Mouse (Mus musculus): ENCODE measurements around the gene Letmd1. TPM values are rescaled to one million over a fixed set of nuclear protein-coding genes. Genes with fewer than 3 reads are reported as not detected.
"Not testable (repeated sequence)": the region's sequence is repeated elsewhere in the genome, so short reads cannot be mapped to it uniquely, and the experiment has no call there.

The Letmd1 gene
- total RNA-seq, 2 experiments from 2014 or later, result 298 to 353 TPM

DNA sequence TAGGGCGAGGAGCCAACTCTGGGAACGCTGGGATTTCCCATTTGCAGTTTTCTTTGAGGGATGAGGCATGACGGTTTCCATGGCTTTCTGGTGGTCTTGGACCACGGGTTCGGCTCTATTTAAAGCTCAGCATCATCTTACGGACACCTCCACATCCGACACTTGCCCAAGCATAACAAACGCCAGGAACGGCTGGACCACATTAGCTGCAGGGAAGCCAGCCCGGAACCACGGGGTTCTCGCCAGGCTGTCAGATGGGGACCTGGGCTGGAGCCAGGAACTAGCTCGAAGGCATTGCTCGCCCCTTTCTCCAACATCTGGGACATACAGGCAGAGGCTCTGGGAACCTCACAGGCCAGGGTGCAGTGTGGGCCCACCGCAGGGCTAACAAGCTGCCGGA lies 17.6 kb upstream of the Letmd1 start:
- DNase-seq, result peak; percentile 44

DNA sequence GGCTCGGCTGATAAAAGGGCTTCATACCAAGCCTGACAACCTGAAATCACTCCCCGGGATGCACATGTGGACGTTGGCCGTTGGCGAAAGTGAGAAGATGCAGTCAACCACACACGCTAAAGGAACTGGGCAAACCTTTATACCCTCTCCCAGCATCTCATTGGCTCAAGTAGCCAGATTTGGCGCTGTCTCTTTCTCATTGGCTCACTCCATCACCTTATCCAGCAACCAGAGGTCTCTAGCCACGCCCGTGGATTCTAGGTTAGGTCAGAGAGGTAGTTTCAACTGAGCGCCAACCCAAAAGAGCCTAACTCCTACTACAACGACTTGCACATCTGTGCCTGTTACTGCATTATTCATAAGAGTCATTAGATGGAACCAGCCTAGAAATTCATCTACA lies 16.3 kb upstream of the Letmd1 start:
- no peak for DNase-seq

DNA sequence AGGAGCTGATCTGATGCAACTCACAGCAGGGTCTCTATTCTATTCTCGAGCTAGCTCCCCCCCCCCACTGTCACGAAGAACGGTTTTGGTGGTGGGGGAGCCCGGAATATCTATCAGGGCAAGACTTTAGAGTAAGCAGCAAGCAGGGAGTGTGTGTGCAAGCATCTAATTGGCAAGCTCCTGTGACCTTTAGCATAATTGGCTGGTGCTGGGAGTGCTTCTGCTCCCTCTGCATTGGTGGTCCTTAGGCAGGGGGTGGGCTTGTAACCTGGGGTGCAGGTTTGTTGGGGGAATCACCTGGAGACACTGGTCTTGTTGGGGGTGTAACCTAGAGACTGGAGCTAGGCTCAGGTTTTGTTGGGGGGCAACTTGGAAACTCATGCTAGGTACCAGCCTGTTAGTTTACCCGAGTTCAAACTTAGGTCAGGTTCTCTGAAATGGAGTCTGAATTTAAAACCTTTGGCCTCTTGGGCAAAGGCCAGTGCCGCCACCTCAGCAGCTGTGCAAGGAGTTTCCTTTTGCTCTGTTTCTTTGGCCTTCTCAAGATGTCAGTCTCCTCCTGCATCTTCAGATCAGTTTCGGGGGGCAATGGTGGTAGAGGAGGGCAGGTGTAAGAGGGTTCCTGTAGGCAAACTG lies 12.3 kb upstream of the Letmd1 start:
- DNase-seq, result no peak

DNA sequence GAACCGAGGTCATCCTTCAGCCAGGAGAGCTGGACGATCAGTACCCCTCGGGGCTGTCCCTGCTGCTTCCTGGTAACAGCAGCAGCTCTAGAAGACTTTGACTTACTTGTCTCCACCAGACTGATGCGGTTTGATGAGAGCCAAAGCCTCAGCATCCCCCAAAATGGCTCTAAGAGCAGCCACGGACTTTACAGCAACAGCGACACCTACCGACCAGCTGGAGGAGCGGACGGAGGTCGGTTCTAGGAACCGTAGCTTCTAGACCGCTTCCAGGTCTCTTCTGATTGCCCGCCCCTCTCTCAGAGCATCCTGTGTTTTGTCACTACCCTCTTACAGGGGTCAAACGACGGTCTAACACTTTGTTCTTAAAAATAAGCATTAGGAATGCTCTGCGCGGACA lies 11.5 kb upstream of the Letmd1 start:
- DNase-seq, result peak; percentile 83

DNA sequence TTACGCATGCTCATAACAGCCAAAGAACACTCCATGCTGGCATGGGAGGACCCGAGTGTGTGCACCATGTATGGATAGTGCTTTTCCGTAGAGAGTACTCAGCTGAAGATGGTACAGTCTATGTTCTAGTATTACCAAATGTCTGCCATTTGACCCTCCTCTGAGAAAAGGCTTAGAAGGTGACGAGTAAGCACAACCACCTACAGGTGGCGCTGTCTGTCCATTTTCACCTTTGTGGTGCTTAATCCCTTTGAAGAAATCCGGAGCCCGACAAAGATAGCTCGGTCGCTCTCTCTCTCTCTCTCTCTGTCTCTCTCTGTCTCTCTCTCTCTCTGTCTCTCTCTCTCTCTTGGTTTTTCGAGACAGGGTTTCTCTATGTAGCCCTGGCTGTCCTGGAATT lies 10.8 kb upstream of the Letmd1 start:
- DNase-seq, result peak; percentile 77

DNA sequence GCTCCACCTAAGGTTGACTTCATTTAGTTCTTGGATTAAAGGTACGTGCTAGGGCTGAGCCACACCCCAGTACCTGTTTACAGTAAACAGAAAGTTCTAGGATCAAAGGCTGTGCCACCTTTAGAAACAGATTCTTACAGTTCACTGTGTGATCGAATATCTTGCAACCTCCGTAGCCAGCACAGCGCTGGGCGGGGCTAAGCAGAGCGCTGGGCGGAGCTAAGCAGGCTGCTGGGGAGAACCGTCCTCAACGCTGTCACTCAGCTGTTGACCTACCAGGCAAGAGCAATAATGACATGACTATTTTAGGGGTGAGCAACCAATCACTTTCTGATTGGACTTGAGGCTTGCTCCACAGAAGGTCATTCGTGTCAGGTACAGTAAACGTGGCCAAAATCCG lies 7.9 kb upstream of the Letmd1 start:
- DNase-seq, result peak; percentile 63

DNA sequence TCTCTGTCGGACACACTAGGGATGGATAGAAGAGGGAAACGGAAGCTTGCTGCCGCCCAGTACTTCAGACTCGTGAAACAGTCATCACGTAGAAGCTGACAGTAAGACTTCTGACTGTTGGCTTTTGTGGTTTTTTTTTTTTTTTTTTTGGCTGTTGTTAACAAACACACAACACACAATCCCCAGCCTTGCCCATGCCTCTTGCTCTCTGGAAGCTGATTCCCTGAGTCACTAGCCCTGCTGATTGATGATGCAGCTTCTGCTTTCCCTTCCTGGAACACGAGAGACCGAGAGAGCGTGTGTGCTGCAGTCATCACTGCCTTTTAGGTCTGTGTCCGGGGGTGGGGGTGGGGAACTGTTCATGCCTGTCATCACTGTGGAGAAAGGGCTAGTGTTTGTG lies 7.2 kb upstream of the Letmd1 start:
- no peak for DNase-seq

DNA sequence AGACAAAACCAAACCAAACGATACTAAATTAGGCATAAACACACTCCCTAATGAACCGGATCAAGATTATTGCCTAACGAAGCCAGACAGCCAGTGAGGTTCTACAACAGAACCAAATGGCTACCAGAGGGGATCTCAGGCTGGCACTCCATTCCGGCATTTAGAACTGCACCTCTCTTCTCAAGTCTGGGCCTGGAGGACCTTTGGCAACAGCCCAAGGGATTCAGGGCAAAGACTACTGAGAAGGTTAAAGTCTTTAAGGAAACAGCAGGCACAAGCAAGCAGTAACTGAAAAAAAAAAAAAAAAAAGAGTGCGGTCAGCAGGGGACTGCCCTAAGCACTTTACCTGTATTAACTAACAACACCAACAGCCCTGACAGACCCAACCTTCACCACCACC lies 6.7 kb upstream of the Letmd1 start:
- DNase-seq, result no peak

DNA sequence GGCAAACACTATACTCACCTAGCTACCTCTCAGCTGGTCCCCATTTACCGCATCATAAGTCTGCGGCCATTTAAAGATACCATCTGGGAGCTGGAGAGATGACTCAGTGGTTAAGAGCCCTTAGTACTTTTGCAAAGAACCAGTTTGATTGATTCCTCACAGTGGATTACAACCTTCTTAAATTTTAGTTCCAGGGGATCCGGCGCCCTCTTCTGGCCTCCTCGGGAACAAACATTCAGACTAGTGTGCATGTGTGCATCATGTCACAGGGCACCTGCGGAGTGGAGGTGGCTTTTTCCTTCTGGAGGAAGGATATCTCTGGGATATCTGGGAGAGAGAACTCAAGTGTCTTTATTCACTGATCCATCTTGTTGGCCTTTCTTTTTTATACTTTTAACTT lies 5.1 kb upstream of the Letmd1 start:
- DNase-seq, result peak; percentile 81

DNA sequence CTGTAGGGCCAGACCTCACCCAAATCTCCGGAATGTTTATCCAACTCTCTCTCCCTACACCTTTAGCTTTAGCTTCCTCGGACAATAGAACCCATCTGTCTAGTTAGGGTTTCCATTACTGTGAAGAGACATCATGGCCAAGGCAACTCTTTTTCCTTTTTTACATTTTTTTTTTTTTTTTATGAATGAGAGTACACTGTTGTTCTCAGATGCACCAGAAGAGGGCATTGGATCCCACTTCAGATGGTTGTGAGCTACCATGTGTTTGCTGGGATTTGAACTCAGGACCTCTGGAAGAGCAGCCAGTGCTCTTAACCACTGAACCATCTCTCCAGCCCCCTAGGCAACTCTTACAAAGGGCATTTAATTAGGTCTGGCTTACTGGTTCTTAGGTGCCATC lies 3.4 kb upstream of the Letmd1 start:
- no peak for DNase-seq

DNA sequence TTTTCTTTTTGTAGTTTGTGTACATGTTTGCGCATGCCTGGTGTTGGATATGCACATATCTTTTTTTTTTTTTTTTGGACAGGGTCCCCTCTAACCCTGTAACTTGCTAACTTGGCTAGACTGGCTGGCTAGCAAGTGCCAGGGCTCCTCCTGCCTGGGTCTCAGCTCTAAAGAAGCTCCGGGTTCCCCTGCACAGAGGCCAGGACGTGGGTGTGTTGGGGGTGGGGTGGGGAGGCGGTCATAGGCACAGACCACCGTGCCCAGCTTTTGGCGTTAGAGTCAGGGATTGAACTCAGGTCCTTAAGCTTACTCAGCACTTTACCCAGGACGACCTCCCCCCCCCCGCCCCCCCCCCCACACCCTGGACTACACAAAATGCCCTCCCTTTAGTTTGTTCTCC lies 1.1 kb upstream of the Letmd1 start:
- DNase-seq, result no peak

DNA sequence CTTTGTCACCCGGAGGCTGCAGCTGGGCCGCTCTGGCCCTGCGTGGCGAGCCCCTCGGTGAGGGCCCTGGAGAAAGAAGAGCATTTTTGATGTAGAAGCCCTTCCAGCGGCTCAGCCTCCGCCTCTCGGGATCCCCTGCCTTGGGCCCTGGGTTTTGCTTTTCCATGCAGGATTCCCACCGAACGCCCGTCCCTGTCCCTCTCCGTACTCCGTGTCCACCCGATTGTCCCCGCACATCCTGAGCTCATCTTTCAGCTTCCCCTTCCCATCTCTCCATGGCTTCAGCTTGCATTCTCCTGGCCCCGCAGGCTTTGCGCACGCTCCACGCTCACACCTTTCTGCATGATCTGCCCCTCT lies 344 bp downstream of the Letmd1 start:
- DNase-seq, result no peak

DNA sequence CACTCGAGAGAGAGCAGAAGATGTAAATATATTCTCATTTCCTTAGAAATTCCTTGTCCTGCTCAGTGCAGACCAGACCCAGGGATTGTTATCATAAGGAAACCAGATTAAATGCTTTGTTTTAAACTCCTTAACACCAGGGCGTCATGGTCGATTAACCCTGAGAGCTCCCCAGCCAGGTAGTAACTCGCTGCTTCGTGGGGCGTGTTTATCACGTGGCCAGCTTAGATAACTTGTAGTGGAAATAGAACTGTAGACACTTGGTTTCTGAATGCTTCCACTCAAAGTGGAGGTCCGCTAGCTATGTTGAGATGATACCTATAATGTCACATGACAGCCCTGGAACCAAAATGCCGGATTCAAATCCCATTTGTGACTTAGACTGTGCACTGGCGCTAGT lies 1.2 kb downstream of the Letmd1 start:
- DNase-seq, result no peak

DNA sequence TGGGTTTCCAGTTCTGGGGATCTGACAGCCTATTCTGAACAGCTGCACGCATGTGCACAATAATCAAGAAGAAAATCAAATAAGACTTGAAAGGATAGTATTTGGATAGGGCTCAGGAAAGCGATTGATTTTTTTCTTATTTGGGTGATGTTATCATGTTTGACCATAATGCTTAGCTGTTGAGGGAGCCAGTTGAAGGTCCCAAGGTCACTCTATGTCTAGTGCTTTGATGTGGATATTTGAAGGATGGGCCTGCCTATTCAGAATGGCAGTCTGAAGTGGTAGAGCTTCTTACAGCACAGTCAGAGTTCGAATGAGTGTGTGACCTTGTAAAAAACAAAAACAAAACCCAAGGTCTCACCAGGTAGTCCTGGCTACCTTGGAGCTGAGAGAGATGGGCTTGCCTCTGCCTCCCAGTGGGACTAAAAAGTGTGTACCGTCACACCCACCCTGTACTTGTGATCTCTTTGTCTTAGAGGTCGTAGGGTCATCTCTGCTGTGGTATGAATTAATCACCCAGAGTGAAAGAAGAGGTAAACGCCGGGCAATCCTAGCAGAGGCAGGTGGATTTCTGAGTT lies 5.2 kb downstream of the Letmd1 start:
- DNase-seq, result no peak

DNA sequence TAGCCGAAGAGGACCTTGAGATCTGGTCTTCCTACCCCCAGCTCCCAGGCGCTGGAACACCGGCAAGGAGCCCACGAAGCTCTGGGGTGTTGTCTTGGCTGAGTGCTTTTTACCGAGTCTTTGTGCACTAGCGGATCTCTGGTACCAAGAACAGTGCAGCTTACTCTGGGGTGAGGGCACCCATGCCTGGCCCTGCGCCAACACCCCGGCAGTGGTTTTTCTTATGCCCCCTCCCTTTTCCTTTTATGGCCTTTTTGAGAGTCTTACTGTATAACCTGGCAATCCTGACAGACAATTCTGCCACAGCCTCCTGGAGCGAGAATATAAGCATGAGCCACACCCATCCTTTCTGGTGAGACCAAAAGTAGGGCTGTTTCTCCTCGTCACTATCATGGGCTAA lies 9.5 kb downstream of the Letmd1 start:
- DNase-seq, result no peak

DNA sequence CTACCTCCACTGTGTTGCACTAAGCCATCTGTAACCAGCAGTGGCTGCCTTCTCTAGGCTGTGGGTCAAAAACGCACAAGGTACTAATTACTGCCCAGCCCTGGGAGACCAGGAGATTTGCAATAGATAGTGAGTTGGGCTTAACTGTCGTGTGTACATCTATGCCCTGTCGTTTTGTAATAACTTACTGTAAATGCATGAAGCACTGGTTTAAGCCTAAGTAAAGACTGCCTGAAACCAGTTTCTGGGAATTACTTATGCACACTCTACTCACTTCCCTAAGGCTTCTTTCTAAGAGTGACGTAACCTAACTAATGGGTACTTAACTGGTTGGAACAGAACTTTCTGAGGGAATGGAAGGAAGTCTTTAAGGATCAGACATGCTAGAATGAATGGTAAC lies 10.1 kb downstream of the Letmd1 start:
- DNase-seq, result no peak

DNA sequence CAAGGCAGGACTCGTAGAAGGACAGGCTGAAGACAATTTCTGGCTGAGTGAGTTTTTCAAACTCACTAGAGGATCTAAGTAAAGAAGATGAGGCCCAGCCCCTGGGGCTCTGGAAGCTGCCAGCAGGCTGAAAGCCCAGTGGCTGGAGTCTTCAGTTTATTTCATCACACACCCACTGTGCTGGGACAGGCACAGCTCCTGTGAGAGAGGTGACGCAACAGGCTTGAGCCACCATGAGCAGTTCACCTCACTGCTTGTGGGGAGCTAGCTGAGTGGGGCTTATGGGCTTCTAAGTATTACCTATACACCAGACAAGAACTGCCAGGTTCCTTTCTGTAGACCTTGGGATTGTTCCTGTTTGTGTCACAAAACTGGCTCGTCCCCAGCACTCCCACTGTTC lies 16.8 kb downstream of the Letmd1 start:
- peak; percentile 73 for DNase-seq

DNA sequence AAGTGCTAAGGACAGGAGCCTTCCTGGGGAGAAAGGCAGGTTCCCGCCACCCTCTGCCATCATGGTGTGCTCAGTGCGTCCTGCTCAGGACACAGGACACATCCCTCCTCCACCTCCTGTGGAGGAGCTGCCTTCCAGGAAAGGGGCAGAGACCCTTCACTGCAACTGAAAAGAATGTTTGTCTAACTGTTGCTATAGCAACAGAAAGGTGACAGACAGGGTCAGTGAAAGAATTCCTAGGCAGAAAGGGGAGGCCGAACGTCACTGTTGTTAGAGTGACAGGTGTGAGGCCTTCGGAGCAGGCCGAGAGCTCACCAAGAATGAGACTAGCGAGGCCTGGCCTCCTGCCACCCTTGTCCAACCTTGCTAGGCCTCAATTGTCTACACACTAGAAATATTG lies 17.6 kb downstream of the Letmd1 start:
- no peak for DNase-seq

DNA sequence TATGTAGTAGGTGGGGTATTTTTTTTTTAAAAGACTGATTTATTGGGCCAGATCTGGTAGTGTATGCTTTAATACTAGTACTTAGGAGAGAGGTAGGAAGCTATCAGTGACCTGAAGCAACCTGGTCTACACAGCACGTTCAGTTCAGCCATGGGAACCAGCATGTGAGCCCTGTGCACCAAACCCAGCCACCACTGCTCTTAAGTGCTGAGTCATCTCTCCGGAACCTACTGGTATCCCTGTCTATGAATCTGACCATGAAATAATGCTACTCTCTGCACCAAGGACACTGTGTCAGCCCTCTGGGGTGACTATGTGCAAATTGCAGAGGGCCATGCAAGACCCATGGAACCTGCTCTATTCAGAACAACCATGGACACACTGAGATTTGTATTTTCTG lies 18.2 kb downstream of the Letmd1 start:
- no peak for DNase-seq

DNA sequence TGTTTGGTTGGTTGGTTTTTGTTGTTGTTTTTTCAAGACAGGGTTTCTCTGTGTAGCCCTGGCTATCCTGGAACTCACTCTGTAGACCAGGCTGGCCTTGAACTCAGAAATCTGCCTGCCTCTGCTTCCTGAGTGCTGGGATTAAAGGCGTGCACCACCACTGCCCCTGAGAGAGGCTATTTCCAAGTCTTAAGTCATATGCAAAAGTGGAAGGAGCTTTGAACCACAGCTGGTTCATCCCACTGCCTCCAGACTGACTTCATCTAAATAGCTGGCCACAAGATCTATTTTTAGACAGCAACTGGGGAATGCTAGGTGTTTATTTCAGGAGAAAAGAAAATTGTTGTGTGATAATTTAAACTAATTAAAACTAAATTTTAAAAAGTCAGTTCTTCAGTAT lies 19.5 kb downstream of the Letmd1 start:
- not testable (repeated sequence) for DNase-seq

DNA sequence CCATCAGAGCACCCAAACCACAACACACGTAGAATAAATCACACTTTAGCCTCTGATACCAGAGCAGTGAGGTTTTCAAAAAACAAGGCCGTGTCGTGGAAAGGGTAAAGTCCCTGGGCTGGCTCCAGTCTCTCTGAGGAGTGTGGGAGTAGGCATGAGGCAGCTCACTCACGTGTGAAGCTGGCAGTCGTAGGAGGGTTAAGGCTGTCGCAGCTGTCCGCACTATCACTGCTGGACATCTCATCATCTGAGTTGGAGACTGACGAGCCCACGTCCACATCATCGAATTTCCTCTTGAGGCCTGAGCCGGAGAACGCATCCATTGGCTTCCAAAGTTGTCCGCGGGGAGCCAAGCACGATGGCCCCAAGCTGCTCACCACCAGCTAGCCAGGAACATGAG lies 20.4 kb downstream of the Letmd1 start:
- DNase-seq, result no peak

DNA sequence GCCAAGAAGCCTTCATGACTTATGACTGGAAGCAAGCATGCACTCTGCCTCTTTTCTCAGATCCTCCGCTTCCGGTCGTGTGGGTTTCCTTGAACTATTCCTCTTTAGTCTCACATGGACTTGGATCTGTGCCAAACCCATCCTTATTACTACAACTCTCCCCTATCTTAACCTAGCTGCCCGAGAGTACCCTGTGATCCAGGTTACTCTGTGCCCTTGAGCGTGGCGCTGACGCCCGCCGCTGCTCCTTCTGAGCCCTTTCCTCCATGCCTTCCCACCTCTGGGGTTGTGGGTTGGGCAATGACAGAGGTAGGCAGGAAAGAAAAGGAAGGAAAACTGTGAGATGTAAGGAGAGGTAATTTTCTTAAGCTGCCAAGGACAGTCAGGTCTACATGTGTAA lies 23.1 kb downstream of the Letmd1 start:
- DNase-seq, result no peak

DNA sequence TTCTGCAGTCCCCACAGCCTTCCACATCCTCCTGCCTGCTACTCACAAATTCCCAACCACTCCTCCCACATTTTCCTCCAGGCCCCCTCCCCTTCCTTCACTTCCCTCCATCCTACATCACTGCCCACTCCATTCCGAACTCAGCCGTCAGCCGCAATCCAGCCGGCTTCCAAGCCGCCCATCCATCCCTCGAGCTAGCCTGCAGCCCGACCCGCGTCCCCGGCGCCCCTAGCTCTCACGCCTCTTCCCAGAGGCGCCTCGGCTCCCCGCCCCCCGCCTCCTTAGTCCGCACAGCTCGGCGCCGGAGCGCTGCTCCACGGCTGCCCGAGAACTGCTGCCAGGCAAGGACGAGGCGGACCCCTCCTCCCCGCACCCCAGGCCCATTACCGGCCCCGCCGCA lies 25.8 kb downstream of the Letmd1 start:
- peak; percentile 61 for DNase-seq

DNA sequence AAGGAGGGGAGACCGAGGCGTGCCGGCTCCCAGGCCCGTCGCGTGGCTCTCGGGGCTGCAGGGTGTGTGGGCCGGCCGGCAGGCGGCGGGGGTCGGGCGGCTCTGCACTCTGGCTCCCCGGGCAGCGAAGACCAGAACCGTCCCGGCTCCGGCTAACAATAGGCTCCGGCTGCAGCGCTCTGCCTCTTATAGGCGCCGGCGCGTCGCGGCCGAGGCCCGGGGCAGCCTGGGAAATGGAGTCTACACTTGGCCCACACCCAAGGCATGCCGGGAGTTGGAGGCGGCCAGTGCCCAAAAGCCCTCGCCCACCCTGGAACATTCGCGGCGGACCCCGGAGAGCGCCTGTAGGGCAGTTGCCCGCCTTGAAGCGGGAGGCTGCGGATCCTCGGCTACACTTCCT lies 26.3 kb downstream of the Letmd1 start, which contains the start of gene Csrnp2:
Gene Csrnp2, minus strand, starts transcription at position 387 of the 400 bp plus-strand sequence.
- DNase-seq, result peak; percentile 96

DNA sequence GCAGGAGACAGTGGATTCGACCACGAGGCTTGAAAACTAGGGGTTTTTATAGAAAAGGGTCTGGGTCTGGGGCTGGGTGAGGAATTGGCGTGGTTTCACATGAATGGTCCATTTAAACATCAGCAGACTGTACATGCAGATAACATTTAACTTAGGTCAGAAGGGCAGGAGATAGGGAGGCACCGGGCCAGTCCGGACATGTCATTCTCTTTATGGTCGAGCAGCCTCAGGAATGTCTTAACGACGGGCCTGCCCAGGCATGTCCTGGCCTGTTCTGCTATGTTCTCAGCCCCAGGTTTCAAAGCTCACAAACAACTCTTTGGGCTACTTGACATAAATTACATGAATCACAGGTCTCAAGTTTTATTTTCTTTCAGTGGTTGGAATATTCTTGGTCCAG lies 30.7 kb downstream of the Letmd1 start:
- DNase-seq, result not testable (repeated sequence)
